Mouse (Mus musculus) megakaryocyte, embryonic 14.5 days (primary cell): ENCODE data around the gene Rasa4. TPM values are rescaled to one million over a fixed set of nuclear protein-coding genes. Genes with fewer than 3 reads are reported as not detected.
A peak's percentile ranks its signal among the peaks of the same experiment; 100 is the strongest.
"Not testable (repeated sequence)": the region's sequence is repeated elsewhere in the genome, so short reads cannot be mapped to it uniquely, and the experiment has no call there.

ENCODE experiments used
- H3K27me3 ChIP-seq: replicated peaks from 2 replicates; pipeline ENCODE3; 2012; ENCODE audit warnings: inconsistent platforms
- H3K36me3 ChIP-seq: replicated peaks from 2 replicates; pipeline ENCODE3; 2012; ENCODE audit warnings: low read length, inconsistent platforms, mixed read lengths
- H3K4me1 ChIP-seq: 2 replicates; pipeline ENCODE4 v1.6.1; 2012; ENCODE audit warnings: inconsistent platforms
- H3K4me3 ChIP-seq: replicated peaks from 2 replicates; pipeline ENCODE3; 2012; ENCODE audit warnings: moderate library complexity, mild to moderate bottlenecking, inconsistent platforms
- H3K9me3 ChIP-seq: 2 replicates; pipeline ENCODE4 v1.6.1; 2012; ENCODE audit warnings: inconsistent platforms
- FLI1 ChIP-seq: IDR thresholded peaks from 2 replicates; pipeline ENCODE4 v1.6.1; 2012; ENCODE audit warnings: low read length, inconsistent platforms, mixed read lengths
- GATA1 ChIP-seq: IDR thresholded peaks from 3 replicates; pipeline ENCODE4 v1.6.1; 2012; ENCODE audit warnings: mixed read lengths, low read length, inconsistent platforms, borderline replicate concordance
- polyA plus RNA-seq: library from polyadenylated mRNA; stranded (reverse); fragments of >175 nt; gene quantifications from 2 replicates; pipeline ENCODE4 v1.2.3, GENCODE M21; 2012; ENCODE audit warnings: low replicate concordance; ENCODE audit not compliant: insufficient read depth

The Rasa4 gene
- polyA plus RNA-seq, 1 experiment, result 18.1 TPM

DNA sequence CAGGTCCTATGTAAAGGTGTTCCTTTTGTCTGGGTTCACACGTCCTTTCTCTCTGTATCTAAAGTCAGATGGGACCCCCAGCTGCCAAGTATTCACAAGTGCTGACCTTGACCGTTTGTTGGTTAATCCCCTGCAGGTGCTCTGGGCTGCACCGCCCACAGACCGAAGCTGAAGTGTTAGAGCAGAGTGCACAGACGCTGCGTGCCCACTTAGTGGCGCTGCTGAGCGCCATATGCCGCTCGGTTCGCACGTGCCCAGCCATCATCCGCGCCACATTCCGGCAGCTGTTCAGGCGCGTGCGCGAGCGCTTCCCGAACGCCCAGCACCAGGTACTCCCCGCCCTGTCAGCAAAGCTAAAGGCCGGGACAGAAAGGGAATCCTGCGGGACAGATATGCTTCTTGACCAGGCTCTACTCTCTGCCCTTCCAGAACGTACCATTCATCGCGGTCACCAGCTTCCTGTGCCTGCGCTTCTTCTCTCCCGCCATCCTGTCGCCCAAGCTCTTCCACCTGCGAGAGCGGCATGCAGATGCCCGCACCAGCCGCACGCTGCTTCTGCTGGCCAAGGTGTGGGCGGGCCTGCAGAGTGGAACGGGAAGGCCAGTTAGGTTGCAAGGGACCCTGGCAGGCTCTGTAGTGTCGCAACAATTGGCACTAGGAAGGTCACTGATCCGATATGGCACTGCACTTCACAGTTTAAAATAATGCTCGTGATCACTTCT lies 18.5 kb downstream of the Rasa4 start:
- H3K27me3 ChIP-seq, result peaks cover 16% of the 10 kb centered on the region
- H3K4me3 ChIP-seq, result peak overlapping the region; percentile 92
- peaks cover 10% of the 10 kb centered on the region for H3K36me3 ChIP-seq

GRCm38 (mm10) chr5:136104511-136104910 lies 20.8 kb downstream of the Rasa4 start:
- no peak for TF ChIP-seq GATA1
- TF ChIP-seq FLI1, result no peak
- Histone ChIP-seq H3K4me1 (peaks cover 53% of the 10 kb centered on the region), H3K27me3 (peaks cover 8% of the 10 kb centered on the region), H3K9me3 (peaks cover 6% of the 10 kb centered on the region), H3K36me3 (peaks cover 10% of the 10 kb centered on the region), H3K4me3 (no peak overlapping the region)

More for the DNA sequence above, 18.5 kb downstream of the Rasa4 start:
- TF ChIP-seq GATA1 (no peak), FLI1 (no peak)
- Histone ChIP-seq H3K4me1 (peaks cover 32% of the 10 kb centered on the region), H3K9me3 (peaks cover 6% of the 10 kb centered on the region)

DNA sequence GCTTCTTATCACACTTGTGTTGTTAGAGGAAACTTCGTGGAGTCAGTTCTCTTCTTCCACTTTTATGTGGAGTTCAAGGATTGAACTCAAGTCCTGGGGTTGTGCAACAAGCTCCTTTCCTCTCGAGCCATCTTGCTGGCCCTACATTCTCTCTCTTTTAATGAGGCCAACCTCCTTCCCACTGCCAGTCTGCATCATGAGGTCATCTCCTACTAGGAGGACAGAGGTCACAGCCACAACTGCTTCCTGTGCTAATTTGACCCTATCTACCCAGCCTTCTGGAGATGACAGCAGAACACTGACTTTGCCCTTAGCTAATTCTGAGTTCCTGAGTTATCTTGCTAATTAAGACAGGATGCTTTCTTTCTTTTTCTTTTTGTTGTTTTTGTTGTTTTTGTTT lies 24.8 kb downstream of the Rasa4 start:
- H3K27me3 ChIP-seq, result peaks cover 5% of the 10 kb centered on the region
- peaks cover 37% of the 10 kb centered on the region for H3K4me1 ChIP-seq
- peaks cover 10% of the 10 kb centered on the region for H3K36me3 ChIP-seq
- H3K4me3 ChIP-seq, result no peak overlapping the region
- TF ChIP-seq FLI1, result no peak
- TF ChIP-seq GATA1, result no peak
- peaks cover 6% of the 10 kb centered on the region for H3K9me3 ChIP-seq

DNA sequence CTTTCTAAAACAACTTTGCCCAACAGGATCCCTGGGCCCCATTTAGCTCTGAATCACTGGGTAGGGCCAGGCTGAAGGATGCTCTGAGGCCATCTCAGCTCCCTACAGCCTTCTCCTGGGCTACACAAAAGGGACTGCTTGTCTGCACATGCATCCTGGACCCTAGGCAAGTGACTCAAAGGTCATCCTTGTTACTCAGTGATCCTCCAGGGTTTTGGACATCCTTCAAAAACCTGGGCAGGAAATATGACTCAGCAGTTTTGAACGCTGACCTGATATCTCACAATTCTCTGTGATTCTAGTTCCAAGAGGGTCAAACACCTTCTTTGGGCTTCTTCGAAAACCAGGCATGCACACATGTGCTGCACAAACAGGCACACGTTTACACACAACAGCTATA lies 25.3 kb downstream of the Rasa4 start:
- peaks cover 5% of the 10 kb centered on the region for H3K27me3 ChIP-seq
- H3K4me3 ChIP-seq, result peak overlapping the region; percentile 69
- H3K4me1 ChIP-seq, result peaks cover 37% of the 10 kb centered on the region
- TF ChIP-seq FLI1 (no peak), GATA1 (no peak)
- peaks cover 6% of the 10 kb centered on the region for H3K36me3 ChIP-seq
- peaks cover 6% of the 10 kb centered on the region for H3K9me3 ChIP-seq

GRCm38 (mm10) chr5:136113546-136113945 lies 29.8 kb downstream of the Rasa4 start:
- H3K9me3 ChIP-seq, H3K36me3 ChIP-seq, H3K4me3 ChIP-seq, H3K27me3 ChIP-seq: not testable (repeated sequence)
- H3K4me1 ChIP-seq, result peaks cover 48% of the 10 kb centered on the region

- H3K9me3 ChIP-seq, result no peaks in the 10 kb centered on the region
- TF ChIP-seq GATA1 (no peak), FLI1 (peak; percentile 60; the same call in 1 of the 2 replicates)
- no peaks in the 10 kb centered on the region for H3K27me3 ChIP-seq
- peaks cover 28% of the 10 kb centered on the region for H3K36me3 ChIP-seq
- H3K4me3 ChIP-seq, result peak within 1 kb of the TSS; percentile 95
- H3K4me1 ChIP-seq, result peaks cover 42% of the 10 kb centered on the region
Observed at GRCm38 (mm10) chr5:136115891-136116783, 32.4 kb downstream of the Rasa4 start, which contains the start of gene Polr2j. Polr2j (plus strand) TSS chr5:136116631.

DNA sequence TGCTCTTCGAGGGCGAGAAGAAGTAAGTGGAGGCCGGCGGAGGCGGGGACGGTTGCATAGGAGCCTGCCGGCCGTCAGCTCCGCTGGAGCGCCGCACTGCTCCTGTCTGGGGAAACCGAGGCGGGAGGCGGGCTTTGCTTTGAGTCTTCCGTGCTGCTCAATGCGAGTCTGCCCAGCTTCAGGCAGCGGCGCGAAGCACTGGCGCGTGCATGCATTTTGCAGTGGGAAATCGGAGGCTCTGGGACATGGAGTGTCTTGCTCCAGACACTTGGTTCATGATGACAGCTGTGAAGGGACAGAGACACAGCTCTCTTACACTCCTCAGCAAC lies 33.0 kb downstream of the Rasa4 start:
- Histone ChIP-seq H3K4me3 (peak overlapping the region; percentile 95), H3K27me3 (no peaks in the 10 kb centered on the region), H3K4me1 (peaks cover 42% of the 10 kb centered on the region), H3K36me3 (peaks cover 34% of the 10 kb centered on the region), H3K9me3 (no peaks in the 10 kb centered on the region)
- TF ChIP-seq FLI1 (no peak), GATA1 (no peak)

DNA sequence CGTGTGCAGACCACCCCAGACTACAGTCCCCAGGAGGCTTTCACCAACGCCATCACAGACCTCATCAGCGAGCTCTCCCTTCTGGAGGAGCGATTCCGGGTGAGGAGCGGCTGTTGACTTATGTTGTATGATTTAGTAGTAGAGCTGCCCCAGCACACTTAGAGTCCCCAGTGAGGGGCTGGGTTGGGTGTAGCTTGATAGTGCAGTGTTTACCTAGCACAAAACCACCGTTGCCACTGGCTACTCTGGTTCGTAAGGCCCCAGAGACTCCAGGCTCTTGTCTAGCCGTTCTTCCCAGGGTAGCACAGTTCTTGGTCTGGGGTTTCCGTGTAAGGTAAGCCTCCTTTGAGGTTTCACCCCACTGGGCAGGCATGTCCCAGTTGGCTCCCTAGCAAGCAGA lies 38.4 kb downstream of the Rasa4 start:
- Histone ChIP-seq H3K9me3 (no peaks in the 10 kb centered on the region), H3K36me3 (peaks cover 88% of the 10 kb centered on the region), H3K27me3 (no peaks in the 10 kb centered on the region), H3K4me1 (peaks cover 24% of the 10 kb centered on the region), H3K4me3 (no peak overlapping the region)
- TF ChIP-seq FLI1, result no peak
- no peak for TF ChIP-seq GATA1

DNA sequence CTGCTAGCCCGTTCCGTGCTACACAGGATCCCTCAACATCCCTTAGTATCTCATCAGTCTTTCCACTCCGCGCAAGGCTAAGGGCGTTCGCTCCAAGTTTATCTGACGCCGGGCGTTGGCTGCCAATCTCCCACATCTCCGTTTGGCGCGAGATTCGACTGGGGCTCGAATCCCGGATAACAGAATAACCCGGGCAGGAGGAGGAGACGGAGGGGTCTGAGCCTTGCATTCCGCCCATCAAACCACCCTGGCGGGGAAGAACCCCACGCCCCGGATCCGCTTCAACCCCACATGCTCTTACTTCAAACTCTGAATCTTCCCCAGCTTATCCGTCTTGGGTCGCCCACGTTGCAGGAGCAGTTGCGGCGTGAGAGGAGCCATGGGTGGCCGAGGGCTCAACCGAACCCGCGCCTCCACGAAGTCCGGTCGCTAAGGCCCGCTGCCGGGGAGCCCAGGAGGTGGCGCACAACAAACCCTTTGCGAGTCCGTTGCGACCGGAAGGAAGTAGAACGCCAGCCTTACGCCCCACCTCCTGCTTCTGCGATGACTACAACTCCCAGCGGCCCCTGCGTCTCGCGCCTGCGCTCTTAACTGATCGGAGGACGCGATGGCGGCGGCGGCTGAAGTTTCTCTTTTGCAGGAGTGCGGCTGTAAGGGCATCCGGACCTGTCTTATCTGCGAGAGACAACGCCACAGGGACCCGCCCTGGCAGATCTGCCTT lies 52.0 kb downstream of the Rasa4 start, which contains the start of the genes Lrwd1 and Alkbh4:
Gene Lrwd1 (minus strand): TSS at position 504 of the 721 bp plus-strand sequence.
Gene Alkbh4 (plus strand): TSS at position 576 of the 721 bp plus-strand sequence.
- Histone ChIP-seq H3K4me1 (peaks cover 65% of the 10 kb centered on the region), H3K36me3 (peaks cover 68% of the 10 kb centered on the region), H3K4me3 (peak within 1 kb of the TSS; percentile 95), H3K9me3 (no peaks in the 10 kb centered on the region), H3K27me3 (no peaks in the 10 kb centered on the region)
- TF ChIP-seq GATA1 (no peak), FLI1 (0 out of 2 replicates have a peak, but pooled peaks have one; percentile 36)
